Mouse (Mus musculus): Measurements from ENCODE around the gene Arhgef12.

Arhgef12 gene

DNA sequence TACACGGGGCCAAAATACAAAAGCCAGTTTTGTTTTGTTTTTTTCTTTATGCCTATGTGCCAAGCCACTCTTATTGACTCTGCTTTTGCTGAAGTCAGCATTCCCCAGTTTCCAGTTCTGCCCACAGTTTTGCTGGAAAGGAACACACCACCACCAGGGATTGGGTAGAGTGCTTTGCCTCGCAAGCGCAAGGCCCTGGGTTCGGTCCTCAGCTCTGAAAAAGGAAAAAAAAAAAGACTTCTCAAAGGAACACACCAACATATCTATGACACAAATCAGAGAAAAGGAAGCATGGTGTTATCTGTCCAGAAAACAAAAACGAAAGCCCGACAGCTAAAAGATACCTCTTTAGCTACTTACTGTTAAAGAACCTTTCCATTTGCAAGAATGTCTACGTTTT lies 2.1 kb upstream of the Arhgef12 start:
- no peak for DNase-seq (ENCODE audit: low read depth, low spot score)

DNA sequence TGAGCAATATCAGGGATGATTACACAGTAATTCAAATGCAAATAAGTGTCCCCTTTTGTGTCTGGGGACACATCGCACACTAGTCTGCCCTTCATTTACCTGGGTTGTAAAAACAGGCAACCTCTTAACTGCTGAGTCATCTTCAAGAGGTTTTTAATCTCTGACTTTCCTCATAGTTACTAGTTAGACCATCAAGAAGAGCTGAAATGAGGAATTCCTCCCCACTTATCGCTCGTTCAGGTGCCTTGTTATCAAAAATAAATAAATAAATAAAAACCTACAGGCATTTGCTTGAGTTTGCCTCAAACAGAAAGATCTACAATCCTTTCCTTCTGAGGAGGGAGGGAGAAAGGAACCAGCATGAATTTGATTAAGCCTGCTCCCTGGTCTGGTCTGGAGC lies 1.7 kb upstream of the Arhgef12 start:
- DNase-seq (ENCODE audit: low read depth, low spot score), result no peak

DNA sequence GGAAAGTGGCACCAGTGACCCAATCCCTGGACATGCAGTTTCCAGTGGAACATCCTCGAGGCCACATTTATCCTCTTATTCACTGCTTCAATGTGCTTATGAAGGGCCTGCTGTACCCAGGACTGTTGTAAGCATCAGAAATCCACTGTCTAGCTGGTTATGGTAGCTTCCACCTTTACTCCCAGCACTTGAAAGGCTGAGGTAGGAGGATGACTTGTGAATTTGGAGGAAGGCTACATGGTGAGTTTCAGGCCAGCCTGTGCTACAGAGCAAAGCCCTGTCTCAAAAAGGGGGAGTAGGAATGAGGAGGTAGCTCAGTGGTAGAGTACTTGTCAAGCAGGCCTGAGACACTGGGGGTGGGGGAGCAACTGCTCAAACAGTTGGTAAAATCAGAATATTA lies 1.0 kb upstream of the Arhgef12 start:
- DNase-seq (ENCODE audit: low read depth, low spot score), result no peak

DNA sequence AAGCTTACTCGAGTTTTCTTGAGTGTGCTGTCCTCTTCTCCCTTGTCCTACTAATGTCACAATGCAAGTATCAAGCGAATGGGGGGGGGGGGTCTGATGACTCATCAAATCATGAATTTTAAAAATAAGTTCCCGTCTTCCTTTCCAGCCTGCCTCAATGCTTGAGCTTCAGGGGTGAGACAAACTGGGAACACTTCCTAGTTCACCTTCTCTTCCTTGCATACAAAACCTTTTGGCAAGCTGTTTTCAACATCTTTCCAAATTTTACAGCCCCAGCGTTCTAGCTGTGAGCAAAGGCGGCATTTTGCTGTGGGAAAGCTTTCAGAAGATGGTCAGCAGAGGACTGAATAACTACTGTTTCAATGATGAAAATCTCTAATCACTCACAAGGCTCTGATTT lies 516 bp upstream of the Arhgef12 start:
- DNase-seq (ENCODE audit: low read depth, low spot score), result no peak

DNA sequence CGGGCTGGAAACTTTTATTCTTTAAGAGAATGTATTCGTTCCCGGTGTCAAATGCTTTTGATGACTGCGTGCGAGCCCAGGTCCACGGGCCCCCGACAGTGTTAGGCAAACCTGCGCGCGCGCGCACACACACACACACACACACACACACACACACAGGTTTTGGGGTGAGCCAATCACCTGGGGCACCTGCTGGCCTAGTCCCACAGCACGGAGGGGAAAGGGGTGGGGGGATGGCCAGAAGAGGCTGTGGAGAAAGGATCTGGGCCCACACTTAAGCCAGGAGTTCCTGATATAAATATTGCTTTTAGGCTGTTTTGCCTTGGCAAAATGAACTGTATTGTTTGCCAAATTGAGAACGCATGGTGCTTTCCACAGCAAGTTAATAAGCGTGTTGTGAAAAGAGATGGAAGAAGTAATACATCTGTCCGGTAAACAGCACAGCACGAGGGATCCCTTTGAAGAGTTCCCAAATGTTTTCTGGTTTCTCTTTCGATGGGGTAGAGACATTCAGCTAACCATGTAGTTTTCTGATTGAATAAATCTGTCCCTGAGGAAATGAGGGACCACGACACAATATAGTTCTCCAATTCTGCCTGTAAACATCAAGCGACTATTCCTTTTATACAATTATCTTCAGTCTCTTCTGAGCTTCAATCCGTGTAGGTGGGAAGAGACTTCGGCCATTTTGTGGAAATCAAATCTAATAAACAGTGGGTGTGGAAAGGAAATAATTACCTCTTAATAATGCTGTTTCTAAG lies 433 bp downstream of the Arhgef12 start:
- peak; percentile 47 for DNase-seq (ENCODE audit: low read depth, low spot score)

DNA sequence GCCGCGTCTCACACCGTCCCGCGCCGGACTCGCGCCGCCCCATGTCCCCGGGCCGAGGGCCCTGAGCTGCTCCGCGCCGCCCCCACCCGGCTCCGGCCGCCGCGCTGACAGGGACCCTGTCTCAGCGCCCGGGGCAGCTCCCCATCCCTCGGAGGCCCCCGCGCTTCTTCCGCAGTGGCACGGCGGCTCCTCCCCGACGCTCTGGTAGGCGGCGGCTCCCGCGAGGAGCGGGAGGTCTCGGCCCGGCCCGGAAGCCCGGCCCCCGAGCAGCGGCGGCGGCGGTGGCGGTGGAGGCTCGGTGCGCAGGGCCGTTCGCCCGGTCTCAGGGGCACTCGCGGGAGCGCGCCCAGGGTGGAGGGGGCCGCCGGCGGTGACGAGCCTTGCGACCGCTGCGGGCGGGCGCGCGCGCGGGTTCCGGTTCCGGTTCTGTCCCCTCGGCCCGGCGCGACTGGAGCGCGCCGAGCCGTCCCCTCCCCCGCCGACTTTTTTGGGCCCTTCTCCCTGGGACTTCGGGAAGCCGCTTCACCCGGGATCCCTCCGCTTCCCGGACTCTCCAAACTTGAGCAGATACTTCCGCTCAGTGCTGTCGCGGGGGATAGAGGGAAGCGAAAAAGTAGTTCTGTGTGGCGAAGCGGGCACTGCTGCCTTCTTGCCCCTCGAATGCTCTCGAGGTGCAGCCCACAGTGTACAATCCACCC lies 1.2 kb downstream of the Arhgef12 start:
- DNase-seq (ENCODE audit: low read depth, low spot score), result peak; percentile 99

DNA sequence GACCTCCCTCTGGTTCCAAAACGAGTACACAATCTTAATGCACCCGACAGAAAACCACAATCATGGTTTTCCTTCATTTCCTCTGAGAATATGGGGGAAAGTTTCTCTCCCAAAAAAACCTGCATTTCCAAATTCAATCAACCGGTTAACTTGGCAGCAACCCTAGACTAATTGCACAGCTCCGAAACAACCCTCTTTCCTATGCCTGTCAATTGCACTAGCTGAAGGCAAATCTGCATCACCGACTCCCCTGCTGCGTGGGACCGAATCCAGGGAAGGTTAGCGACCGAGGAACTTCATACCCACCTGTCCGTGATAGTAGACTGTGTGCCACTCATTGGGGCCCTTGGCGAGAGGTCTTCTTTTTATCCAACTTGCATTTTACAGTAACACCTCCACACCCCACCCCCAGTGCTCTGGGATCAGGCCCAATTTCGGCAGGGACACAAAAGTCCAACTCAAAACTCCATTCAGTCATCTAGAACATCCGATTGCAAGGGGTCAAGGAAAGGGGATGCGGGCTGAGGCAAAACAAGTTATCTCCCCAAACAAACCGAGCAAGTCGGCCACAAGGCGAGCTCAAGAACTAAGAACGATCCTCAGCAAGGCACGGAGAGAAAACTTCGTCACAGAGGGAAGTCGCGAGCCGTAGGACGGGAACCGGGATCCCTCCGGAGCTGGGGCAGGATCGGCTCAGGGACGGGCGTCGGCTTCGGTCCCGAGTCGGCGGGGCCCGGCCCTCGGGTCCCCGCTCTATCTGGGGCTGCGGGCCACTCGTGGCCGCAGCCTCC lies 2.0 kb downstream of the Arhgef12 start:
- peak; percentile 60 for DNase-seq (ENCODE audit: low read depth, low spot score)

DNA sequence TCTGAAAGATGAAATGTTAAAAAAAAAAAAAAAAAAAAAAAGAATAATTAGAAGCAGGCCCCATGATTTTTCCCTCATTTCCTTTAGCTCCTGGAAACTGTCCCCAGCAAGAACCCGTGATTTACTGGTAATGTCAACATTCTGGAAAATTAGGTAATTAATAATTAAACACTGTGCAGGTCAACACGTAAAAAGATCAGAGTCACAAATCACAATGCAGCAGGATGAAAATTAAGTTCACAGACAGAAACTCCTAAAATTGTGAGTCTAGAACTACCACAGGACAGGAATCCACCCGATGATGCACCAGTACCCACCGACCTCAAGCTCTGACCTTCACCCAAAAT lies 2.5 kb downstream of the Arhgef12 start:
- DNase-seq (ENCODE audit: low read depth, low spot score), result no peak

DNA sequence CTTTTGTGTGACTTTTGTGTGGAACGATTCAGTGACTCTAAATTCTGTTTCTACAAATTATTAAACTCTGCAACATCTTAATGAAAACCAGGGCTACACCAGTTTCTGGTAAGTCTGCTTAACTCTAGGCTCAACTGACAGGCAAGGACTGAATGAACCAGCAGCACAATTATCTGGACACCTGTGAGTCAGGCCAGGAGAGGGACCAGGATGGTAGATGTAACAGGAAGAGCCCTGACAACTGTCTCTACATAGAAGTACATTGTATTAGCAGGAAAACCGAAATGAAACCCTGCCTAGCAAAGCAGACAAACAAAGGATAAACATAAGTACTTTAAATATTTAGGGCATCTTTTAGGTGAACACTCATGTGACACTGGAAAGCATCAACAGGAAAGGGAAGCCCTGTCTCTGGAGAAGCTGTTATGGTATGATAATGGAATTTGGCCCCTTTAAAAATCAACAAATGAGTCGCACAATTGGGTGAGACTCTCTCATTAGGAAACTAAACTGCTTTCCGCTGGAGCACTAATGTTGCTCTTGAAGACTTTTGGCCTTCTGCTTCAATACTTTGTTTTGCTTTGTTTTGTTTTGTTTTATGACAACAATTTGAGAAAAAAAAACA lies 3.3 kb downstream of the Arhgef12 start:
- DNase-seq (ENCODE audit: low read depth, low spot score), result peak; percentile 30

DNA sequence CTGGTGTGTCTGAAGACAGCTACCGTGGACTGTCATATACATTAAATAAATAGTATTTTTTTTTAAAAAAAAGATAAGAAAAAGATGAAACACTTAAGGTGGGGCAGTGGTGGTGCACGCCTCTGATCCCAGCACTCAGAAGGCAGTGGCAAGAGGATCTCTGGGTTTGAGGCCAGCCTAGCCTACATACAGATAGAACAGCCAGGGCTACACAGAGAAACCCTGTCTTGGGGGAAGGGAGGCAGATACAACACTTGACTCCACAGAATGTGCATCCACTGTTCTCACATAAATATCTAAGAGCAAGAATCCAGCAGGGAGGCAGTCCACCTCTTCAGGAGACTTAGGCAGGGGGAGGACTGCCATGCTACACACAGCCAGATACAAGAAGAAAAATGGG lies 4.1 kb downstream of the Arhgef12 start:
- no peak for DNase-seq (ENCODE audit: low read depth, low spot score)

DNA sequence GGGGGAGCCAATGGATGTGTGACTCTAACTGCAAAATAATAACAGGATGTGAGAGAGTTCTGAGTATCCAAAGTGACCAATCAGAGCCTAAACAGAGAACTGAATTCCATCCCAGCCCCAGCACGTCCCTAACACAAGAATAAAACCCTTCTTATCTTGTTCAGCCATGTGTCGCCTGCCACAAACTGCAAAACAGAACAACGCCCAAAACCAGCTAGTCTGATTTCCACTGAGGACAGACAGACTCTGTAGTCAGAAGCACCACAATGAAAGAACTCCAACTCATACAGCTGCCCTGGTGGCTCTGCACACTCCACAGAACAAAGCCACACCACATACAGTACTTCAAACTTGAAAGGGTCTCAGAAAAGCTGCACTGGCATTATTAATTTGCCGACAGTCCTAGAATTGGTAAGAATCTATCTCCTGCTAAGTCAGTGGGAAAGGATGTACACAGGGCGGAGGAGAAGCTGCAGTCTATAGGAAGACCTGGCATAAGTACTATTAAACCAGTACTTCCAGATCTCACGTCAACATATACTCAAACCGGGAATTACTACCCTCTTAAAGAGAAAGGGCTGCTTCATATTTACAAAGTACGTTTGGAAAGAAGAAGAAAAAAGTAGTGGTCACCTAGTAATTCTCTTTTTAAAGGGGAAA lies 5.0 kb downstream of the Arhgef12 start:
- DNase-seq (ENCODE audit: low read depth, low spot score), result peak; percentile 59

DNA sequence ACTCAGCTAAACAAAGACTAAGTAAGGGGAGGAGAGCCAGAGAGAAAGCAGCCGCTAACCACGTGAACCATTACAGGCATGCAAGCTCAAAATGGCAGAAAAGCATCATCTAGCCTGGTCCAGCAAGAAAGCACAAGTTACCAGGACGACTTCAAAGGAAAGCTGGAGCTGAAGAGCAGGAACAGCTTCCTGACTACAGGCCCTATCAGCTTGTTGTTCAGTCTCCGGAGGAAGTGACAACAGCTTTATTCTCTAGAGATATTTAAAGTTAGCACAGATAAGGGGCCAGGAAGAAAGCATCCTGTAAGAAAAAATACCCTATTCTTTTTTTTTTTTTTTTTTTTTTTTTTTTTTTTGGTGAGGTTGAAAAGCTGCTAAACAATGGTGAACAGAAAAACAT lies 8.1 kb downstream of the Arhgef12 start:
- DNase-seq (ENCODE audit: low read depth, low spot score), result no peak

DNA sequence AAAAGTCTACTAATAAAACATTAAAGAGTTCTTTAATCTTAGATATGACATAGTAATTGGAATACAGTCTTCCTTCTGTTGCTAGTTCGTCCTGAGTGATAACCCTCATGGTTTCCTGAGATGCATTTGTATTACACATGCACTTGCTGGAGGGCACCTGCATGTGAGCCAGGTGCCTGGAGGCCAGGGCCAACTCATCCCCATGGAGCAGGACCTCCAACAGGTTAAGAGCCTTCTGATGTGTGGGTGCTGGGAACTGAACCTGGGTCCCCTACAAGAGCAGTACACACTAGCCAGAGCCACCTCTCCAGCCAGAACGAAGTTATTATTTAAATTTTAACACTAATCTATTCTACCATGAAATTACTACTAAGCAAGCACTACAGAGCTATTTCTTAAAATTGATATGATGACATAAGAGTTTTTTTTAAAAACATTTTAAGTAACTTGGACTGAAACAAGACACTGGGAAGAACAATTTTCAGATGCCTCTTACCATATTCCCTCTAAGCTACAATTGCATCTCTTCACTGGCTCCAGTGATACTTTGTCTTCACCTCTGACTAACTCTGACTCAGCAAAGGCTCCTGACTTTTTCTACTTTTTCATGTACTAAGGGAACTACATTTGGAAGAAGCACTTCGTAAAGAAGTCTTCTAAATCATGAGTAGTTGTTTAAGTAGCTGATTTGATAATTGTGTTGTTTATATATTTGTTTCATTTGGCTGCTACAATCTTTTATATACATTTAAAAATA lies 9.1 kb downstream of the Arhgef12 start:
- DNase-seq (ENCODE audit: low read depth, low spot score), result no peak

DNA sequence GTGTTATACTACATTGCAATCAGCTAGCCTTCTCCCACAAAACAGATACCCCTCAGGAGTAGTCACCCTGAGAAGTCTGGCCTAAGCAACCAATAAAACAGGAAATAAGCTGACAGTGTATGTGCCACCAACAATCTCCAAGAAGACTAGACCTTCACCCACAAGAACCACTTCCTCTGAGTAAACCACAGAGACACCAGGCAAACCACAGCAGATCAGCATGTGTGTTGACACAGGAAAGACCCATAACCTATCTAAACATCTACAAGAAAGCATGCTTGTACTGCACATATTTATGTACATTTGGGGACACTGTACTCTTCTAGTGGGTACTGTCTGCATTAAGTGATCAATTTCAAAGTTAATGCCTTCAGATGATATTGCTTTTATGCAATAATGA lies 10.7 kb downstream of the Arhgef12 start:
- no peak for DNase-seq (ENCODE audit: low read depth, low spot score)

DNA sequence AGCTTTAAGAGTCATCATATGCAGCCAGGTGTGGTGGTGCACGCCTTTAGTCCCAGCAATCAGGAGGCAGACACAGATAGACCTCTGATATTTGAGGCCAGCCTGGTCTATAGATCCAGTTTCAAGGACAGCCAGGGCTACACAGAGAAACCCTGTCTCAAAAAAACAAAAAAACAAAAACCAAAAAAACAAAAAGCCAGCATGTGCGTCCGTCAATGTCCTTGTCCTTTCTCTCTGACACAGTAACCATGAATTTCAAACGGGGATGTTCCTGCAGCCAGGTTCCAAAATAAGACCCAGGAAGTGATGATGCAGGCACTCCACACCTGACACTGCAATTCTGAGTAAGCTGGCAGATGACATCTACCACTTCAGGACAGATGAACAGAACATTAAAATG lies 12.2 kb downstream of the Arhgef12 start:
- DNase-seq (ENCODE audit: low read depth, low spot score), result no peak

DNA sequence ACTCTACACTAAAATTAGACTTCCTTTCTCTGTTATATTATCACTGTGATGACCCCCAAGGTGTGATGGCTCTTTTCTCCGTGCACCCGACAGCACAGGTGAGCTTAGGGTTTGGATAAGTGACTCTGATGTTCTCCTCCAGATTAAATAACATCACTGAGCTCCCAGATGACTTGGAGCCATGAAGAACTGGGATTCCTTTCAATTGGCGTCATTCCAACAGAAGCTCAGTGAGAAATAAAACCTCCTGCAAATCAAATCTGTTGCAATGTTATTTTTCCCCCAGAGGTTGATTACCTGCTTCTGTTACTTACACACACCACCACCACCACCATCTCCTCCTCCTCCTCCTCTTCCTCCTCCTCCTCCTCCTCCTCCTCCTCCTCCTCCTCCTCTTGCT lies 13.2 kb downstream of the Arhgef12 start:
- peak; percentile 90 for DNase-seq (ENCODE audit: low read depth, low spot score)

DNA sequence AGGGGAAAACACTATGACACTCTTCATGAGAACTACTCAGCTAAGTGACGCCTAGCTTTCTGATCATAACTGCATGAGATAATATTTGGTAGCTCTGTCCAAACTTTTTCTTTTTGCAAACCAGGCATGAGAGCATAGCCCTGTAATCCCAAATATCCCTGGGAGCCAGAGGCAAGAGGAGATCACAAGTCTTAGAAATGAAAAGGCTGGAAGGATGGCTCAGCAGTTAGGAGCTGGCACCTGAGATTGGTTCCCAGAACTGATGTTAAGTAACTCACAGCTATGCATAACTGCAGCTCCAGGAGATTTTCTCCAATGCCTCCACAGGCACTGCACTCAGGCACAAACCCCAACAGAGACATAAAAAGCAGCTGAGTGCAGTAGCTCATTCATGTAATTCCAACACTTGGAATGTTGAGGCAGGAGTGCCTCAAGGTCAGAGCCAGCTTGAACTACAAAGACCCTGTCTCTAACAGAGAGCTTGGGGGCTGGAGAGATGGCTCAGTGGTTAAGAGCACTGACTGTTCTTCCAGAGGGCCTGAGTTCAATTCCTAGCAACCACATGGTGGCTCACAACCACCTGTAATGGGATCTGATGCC lies 21.3 kb downstream of the Arhgef12 start:
- DNase-seq (ENCODE audit: low read depth, low spot score), result no peak

DNA sequence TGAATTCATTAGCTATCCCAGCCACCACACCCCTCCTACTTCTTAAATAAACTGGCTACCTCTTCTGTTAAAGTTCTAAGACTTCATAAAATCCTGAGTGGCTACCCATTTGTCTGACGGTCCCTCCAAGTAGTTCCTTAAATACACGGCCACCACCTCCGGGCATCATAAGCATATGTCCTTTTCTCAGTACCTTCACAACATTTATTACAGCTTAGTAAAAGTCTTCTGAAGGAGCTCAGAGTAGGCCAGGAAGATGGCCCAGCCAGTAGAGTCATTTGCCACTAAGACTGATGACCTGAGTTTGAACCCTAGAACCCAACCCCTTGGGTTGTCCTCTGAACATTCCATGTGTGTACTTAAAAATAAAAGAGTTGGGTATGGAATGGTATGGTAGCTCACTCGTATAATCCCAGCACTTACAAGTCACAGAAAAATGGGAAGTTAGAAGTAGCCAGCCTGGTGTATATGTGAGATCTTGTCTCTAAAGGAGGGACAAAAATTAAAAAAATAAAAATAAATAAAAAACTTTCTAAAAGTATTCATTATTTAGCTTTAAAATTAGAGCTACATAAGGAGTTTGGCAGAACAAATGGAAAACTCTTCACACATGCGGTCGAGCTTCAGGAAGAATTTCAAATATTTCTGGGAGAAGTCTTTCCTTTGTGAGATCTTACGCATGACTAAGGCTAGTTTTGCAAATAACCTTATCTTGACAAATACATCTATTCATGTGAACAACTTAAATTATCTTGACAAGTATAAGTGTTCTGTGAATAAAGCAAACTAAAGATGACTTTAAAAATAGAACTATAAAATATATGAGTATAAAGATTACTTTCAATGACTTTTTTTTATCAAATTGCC lies 22.3 kb downstream of the Arhgef12 start:
- no peak for DNase-seq (ENCODE audit: low read depth, low spot score)

DNA sequence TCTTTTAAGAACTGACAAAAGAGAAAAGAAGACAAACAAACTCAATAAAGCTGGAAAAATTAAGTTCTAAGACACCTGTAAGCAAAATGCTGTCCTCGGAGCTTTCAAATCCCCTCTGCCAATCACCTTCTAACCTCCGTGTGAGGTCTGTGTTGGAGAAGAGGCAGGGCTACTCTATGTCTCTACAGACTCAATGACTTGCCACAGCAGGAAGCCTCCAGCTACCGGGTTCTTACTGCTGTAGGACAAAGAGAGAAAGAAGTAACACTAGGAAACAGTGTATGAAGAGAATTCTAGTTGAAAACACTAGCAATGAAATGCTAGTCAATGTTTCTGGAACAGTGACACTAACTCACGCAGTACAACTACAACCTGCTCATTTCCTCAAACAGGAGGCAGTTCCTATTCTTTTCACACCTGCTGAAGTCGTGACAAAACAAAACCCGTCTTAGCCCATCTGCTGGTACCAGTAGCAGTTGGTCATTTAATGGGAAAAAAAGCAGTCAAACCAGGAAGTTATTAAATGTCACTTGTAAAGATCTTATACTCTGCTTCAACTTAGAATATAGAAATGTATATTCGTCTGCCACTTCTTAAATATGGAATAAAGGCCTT lies 23.5 kb downstream of the Arhgef12 start:
- DNase-seq (ENCODE audit: low read depth, low spot score), result peak; percentile 40

All from brain, adult 2 months (tissue).